ENCODE assay signal across 24 mouse cellular contexts in genomic region chr10:46333231-46333630, GRCm38 (mm10).
DNase-seq lines count a peak whose midpoint lies in the region; ATAC-seq and TF ChIP-seq lines count a peak whose summit lies in the region.
"Had no signal": no experiment of that assay in that cellular context is flagged by ENCODE, and none has a peak within 500 bp of the region (broad histone marks: within the 10 kb centered on the region; RNA-seq: fewer than 3 reads in every experiment).

No protein-coding gene starts in this region.

- no peaks in the 10 kb centered on the region for H3K79me2 ChIP-seq in MEL (ENCODE audit: control insufficient read depth, insufficient read depth, low read length, poor library complexity)

- no peaks in the 10 kb centered on the region for H3K36me3 ChIP-seq in lung, embryonic 14.5 days (ENCODE audit: insufficient read depth)
- H3K36me3 ChIP-seq in MEL (ENCODE audit: control insufficient read depth in 1 of 2, insufficient read depth in 2 of 2, low read length in 2 of 2), result no peaks in the 10 kb centered on the region; a peak in 1 of 4 replicates
- no peaks in the 10 kb centered on the region for H3K36me3 ChIP-seq in kidney, embryonic 15.5 days
- H3K36me3 ChIP-seq: G1E had no signal

- no peaks in the 10 kb centered on the region for H3K9me3 ChIP-seq in lung, embryonic 14.5 days (ENCODE audit: low read depth, low read length)
- H3K9me3 ChIP-seq in MEL (replicated peaks; ENCODE audit: insufficient read depth, low read length), result no peaks in the 10 kb centered on the region
- no peaks in the 10 kb centered on the region for H3K9me3 ChIP-seq in kidney, embryonic 15.5 days (replicated peaks)
- H3K9me3 ChIP-seq: G1E had no signal

- no peak for TF ChIP-seq CTCF in lung, embryonic 14.5 days (IDR thresholded peaks at IDR 0.05; ENCODE audit: low read depth)
- no peak for TF ChIP-seq CTCF in MEL (IDR thresholded peaks at IDR 0.05 in 2 of 3, conservative IDR thresholded peaks at IDR 0.05 in 1 of 3; ENCODE audit: control insufficient read depth in 1 of 3, insufficient read depth in 1 of 3, low read depth in 2 of 3, low read length in 3 of 3, poor library complexity in 1 of 3, severe bottlenecking in 1 of 3)

- TF ChIP-seq EP300 in MEL (IDR thresholded peaks at IDR 0.05; ENCODE audit: low read depth in 1 of 2, low read length in 2 of 2), result no peak

- H3K4me2 ChIP-seq in lung, embryonic 14.5 days, result no peak overlapping the region
- no peak overlapping the region for H3K4me2 ChIP-seq in kidney, embryonic 15.5 days

- no peak for TF ChIP-seq POLR2A in MEL (IDR thresholded peaks at IDR 0.05; ENCODE audit: control insufficient read depth in 1 of 2, insufficient read depth in 1 of 2, low read depth in 1 of 2, low read length in 2 of 2, poor library complexity in 1 of 2)

- no peaks in the 10 kb centered on the region for H3K4me1 ChIP-seq in lung, embryonic 14.5 days (ENCODE audit: insufficient read depth)
- H3K4me1 ChIP-seq in MEL (ENCODE audit: control insufficient read depth in 1 of 2, insufficient read depth in 2 of 2, low read length in 2 of 2), result peaks cover 0 to 5% of the 10 kb centered on the region in 2 experiments; a peak in 1 of 4 replicates
- H3K4me1 ChIP-seq in kidney, embryonic 15.5 days, result no peaks in the 10 kb centered on the region

- TF ChIP-seq RAD21 in MEL (IDR thresholded peaks at IDR 0.05; ENCODE audit: low read depth, low read length), result no peak

- no peak for ATAC-seq in lung, embryonic 14.5 days (ENCODE audit: insufficient read depth)
- ATAC-seq in kidney, embryonic 15.5 days (replicated peaks; ENCODE audit: low FRiP score), result no peak
- ATAC-seq: activated CD4-positive, CD25-positive, alpha-beta regulatory T cell, adult 4 months; CD4-positive, CD25-positive, alpha-beta regulatory T cell, adult 4 months; Patski had no signal

- no peak overlapping the region for H3K4me3 ChIP-seq in lung, embryonic 14.5 days (ENCODE audit: low read depth, low read length)
- no peak overlapping the region for H3K4me3 ChIP-seq in MEL (ENCODE audit: control insufficient read depth in 1 of 2, insufficient read depth in 1 of 2, low read depth in 2 of 2, low read length in 2 of 2)
- no peak overlapping the region for H3K4me3 ChIP-seq in kidney, embryonic 15.5 days (replicated peaks)

- H3K9ac ChIP-seq in lung, embryonic 14.5 days, result no peak overlapping the region
- no peak overlapping the region for H3K9ac ChIP-seq in MEL (ENCODE audit: control insufficient read depth, low read depth, low read length, poor library complexity, severe bottlenecking)
- no peak overlapping the region for H3K9ac ChIP-seq in kidney, embryonic 15.5 days

- DNase-seq in lung, embryonic 14.5 days, result peak; percentile 32
- DNase-seq in lung, adult 18-20 months, result no peak
- DNase-seq in 416B (ENCODE audit: low read depth) (peak; percentile 27), MEL (ENCODE audit: low read depth, low spot score) (peak; percentile 43)
- DNase-seq in Muller cell, postnatal 12 days (ENCODE audit: inconsistent ontology term), result no peak
- DNase-seq: adrenal gland, adult 2 months; adrenal gland, adult 8-10 months; adrenal gland, postnatal 10 days; adrenal gland, postnatal 14 days; adrenal gland, postnatal 25 days; adrenal gland, postnatal 36 days; B cell, adult 2 months; cerebellum, adult 11 months; cerebellum, adult 11-12 months; cerebellum, adult 18-20 months; cerebellum, adult 2 months; cerebellum, adult 8-10 months; cerebellum, adult 9-10 months had no signal

- H3K27ac ChIP-seq in lung, embryonic 14.5 days (ENCODE audit: low read depth), result no peak overlapping the region
- no peak overlapping the region for H3K27ac ChIP-seq in MEL (ENCODE audit: control insufficient read depth, low read depth, low read length)
- no peak overlapping the region for H3K27ac ChIP-seq in kidney, embryonic 15.5 days

- H3K27me3 ChIP-seq in lung, embryonic 14.5 days (ENCODE audit: insufficient read depth, low read length), result no peaks in the 10 kb centered on the region
- H3K27me3 ChIP-seq in MEL (ENCODE audit: control insufficient read depth in 1 of 2, insufficient read depth in 2 of 2, low read length in 2 of 2), result no peaks in the 10 kb centered on the region
- H3K27me3 ChIP-seq in kidney, embryonic 15.5 days, result no peaks in the 10 kb centered on the region
- H3K27me3 ChIP-seq: CH12.LX, Patski had no signal

TF ChIP-seq in MEL, 35 proteins besides CTCF, POLR2A, EP300 and RAD21:
- TF ChIP-seq POLR2AphosphoS5 (IDR thresholded peaks at IDR 0.05; ENCODE audit: borderline replicate concordance, low read depth, low read length), result no peak
- TF ChIP-seq ZKSCAN1 (IDR thresholded peaks at IDR 0.05; ENCODE audit: low read depth, low read length), result no peak
- TF ChIP-seq MYB (IDR thresholded peaks at IDR 0.05; ENCODE audit: low read depth, low read length), result no peak
- no peak for TF ChIP-seq ZNF384 (IDR thresholded peaks at IDR 0.05; ENCODE audit: low read depth, low read length)
- no peak for TF ChIP-seq GABPA (IDR thresholded peaks at IDR 0.05; ENCODE audit: low read depth, low read length)
- TF ChIP-seq TAL1 (IDR thresholded peaks at IDR 0.05; ENCODE audit: low read length), result no peak
- TF ChIP-seq KAT2A (conservative IDR thresholded peaks at IDR 0.05; ENCODE audit: low read depth, low read length), result no peak
- TF ChIP-seq MAX (IDR thresholded peaks at IDR 0.05; ENCODE audit: low read length), result no peak
- TF ChIP-seq CHD2 (IDR thresholded peaks at IDR 0.05; ENCODE audit: low read length), result no peak
- no peak for TF ChIP-seq POLR2AphosphoS2 (IDR thresholded peaks at IDR 0.05; ENCODE audit: low read length)
- TF ChIP-seq MAFK (IDR thresholded peaks at IDR 0.05; ENCODE audit: borderline replicate concordance, low read depth, low read length), result no peak
- TF ChIP-seq CHD1 (IDR thresholded peaks at IDR 0.05; ENCODE audit: low read depth, low read length), result no peak
- no peak for TF ChIP-seq TBP (IDR thresholded peaks at IDR 0.05; ENCODE audit: low read depth, low read length)
- no peak for TF ChIP-seq TCF12 (IDR thresholded peaks at IDR 0.05; ENCODE audit: low read depth, low read length)
- peak; percentile 86 for TF ChIP-seq ETS1 (IDR thresholded peaks at IDR 0.05; ENCODE audit: low read depth, low read length)
- no peak for TF ChIP-seq SIN3A (IDR thresholded peaks at IDR 0.05; ENCODE audit: low read length)
- TF ChIP-seq RCOR1 (IDR thresholded peaks at IDR 0.05; ENCODE audit: low read depth, low read length), result 0 out of 2 replicates have a peak, but pooled peaks have one; percentile 10
- TF ChIP-seq E2F4 (IDR thresholded peaks at IDR 0.05; ENCODE audit: borderline replicate concordance, low read depth, low read length), result no peak
- TF ChIP-seq MEF2A (IDR thresholded peaks at IDR 0.05; ENCODE audit: extremely low read depth, insufficient replicate concordance, low read depth, low read length, poor library complexity, severe bottlenecking), result no peak; the same call in 1 of the 2 replicates
- no peak for TF ChIP-seq SMC3 (IDR thresholded peaks at IDR 0.05; ENCODE audit: low read depth, low read length)
- 0 out of 4 replicates have a peak, but pooled peaks of 1 of the 2 experiments have one; percentile 24 for TF ChIP-seq USF2 (IDR thresholded peaks at IDR 0.05; ENCODE audit: borderline replicate concordance in 1 of 2, insufficient read depth in 1 of 2, low read depth in 1 of 2, low read length in 2 of 2)
- peak; percentile 80 for TF ChIP-seq USF1 (IDR thresholded peaks at IDR 0.05; ENCODE audit: low read depth, low read length)
- no peak for TF ChIP-seq UBTF (IDR thresholded peaks at IDR 0.05; ENCODE audit: borderline replicate concordance, insufficient read depth, low read depth, low read length)
- TF ChIP-seq ZMIZ1 (IDR thresholded peaks at IDR 0.05; ENCODE audit: low read depth, low read length), result no peak
- peak; percentile 89 for TF ChIP-seq BHLHE40 (IDR thresholded peaks at IDR 0.05; ENCODE audit: borderline replicate concordance, low read depth, low read length)
- no peak for TF ChIP-seq JUND (IDR thresholded peaks at IDR 0.05; ENCODE audit: low read depth, low read length)
- TF ChIP-seq MAZ (IDR thresholded peaks at IDR 0.05; ENCODE audit: low read depth, low read length), result no peak
- no peak for TF ChIP-seq MXI1 (IDR thresholded peaks at IDR 0.05; ENCODE audit: low read depth, low read length)
- TF ChIP-seq NELFE (IDR thresholded peaks at IDR 0.05; ENCODE audit: low read depth, low read length), result no peak
- no peak for TF ChIP-seq HCFC1 (IDR thresholded peaks at IDR 0.05; ENCODE audit: low read depth, low read length)
- no peak for TF ChIP-seq GATA1 (IDR thresholded peaks at IDR 0.05; ENCODE audit: low read depth, low read length)
- TF ChIP-seq MYC (IDR thresholded peaks at IDR 0.05; ENCODE audit: low read depth, low read length), result no peak
- no peak for TF ChIP-seq ZC3H11A (IDR thresholded peaks at IDR 0.05; ENCODE audit: low read depth, low read length)
- TF ChIP-seq ELF1 (IDR thresholded peaks at IDR 0.05; ENCODE audit: low read depth, low read length), result no peak
- TF ChIP-seq NRF1 (IDR thresholded peaks at IDR 0.05; ENCODE audit: insufficient read depth, low read depth, low read length, poor library complexity, severe bottlenecking), result no peak

Comparison
In these comparisons a context has a peak if more than half of its experiments do, and no peak if none do; other contexts are left out.
1. DNase-seq: peak in lung, embryonic 14.5 days (single experiment), 416B (single experiment) and MEL (single experiment); none in lung, adult 18-20 months (0 of 2) and Muller cell, postnatal 12 days (single experiment).